Mouse (Mus musculus) lung, embryonic 16.5 days (tissue): ENCODE results near the gene Usp8. TPM values are rescaled to one million over a fixed set of nuclear protein-coding genes. Genes with fewer than 3 reads are reported as not detected.
A peak's percentile ranks its signal among the peaks of the same experiment; 100 is the strongest.

Experiments
- ATAC-seq: fragments of 200-750 bp; cut with Nextera tagmentation; 2 replicates; pipeline ENCODE4 v1.8.0; 2017; ENCODE audit warnings: low read depth, mild to moderate bottlenecking, moderate library complexity
- H3K27ac ChIP-seq: fragments of 300-500 bp; sonication (generic); 2 replicates; pipeline ENCODE4 v1.5.1; 2014; ENCODE audit warnings: mild to moderate bottlenecking, control low read depth, low read length
- H3K27me3 ChIP-seq: fragments of 300-500 bp; sonication (generic); 2 replicates; pipeline ENCODE4 v1.6.1; 2014; ENCODE audit warnings: low read depth, low read length, mixed read lengths; ENCODE audit not compliant: control insufficient read depth, insufficient read depth
- H3K36me3 ChIP-seq: fragments of 300-500 bp; sonication (generic); 2 replicates; pipeline ENCODE4 v1.6.1; 2014; ENCODE audit warnings: low read length; ENCODE audit not compliant: control insufficient read depth, insufficient read depth
- H3K4me1 ChIP-seq: fragments of 300-500 bp; sonication (generic); replicated peaks from 2 replicates; pipeline ENCODE4 v1.6.1; 2014; ENCODE audit warnings: low read length, mixed read lengths; ENCODE audit not compliant: control insufficient read depth, insufficient read depth
- H3K4me2 ChIP-seq: fragments of 300-500 bp; sonication (generic); 2 replicates; pipeline ENCODE4 v1.6.1; 2014; ENCODE audit warnings: low read depth, low read length, control low read depth
- H3K4me3 ChIP-seq: fragments of 300-500 bp; sonication (generic); 2 replicates; pipeline ENCODE4 v1.5.1; 2014; ENCODE audit warnings: mild to moderate bottlenecking, low read length, control low read depth
- H3K9ac ChIP-seq: fragments of 300-500 bp; sonication (generic); 2 replicates; pipeline ENCODE4 v1.6.1; 2014; ENCODE audit warnings: low read length, control low read depth
- H3K9me3 ChIP-seq: fragments of 300-500 bp; sonication (generic); 2 replicates; pipeline ENCODE4 v1.6.1; 2016; ENCODE audit warnings: low read length; ENCODE audit not compliant: control insufficient read depth
- WGBS: fragments of 180-500 bp; shearing (Covaris S2); extraction: QIAGEN DNeasy Blood & Tissue Kit; methylation state at CpG from one replicate; pipeline ENCODE4 v1.1.7; 2014; 5-methylcytosine and 5-hydroxymethylcytosine counted together
- polyA plus RNA-seq: library from polyadenylated mRNA; unstranded; fragments of >200 nt; fragmentation: Nextera tagmentation; extraction: Ambion mirVana; gene quantifications from 2 replicates; pipeline ENCODE4 v1.2.1, GENCODE M21; 2015

Gene Usp8
- polyA plus RNA-seq, 1 experiment from 2014 or later = 43.4 TPM

DNA sequence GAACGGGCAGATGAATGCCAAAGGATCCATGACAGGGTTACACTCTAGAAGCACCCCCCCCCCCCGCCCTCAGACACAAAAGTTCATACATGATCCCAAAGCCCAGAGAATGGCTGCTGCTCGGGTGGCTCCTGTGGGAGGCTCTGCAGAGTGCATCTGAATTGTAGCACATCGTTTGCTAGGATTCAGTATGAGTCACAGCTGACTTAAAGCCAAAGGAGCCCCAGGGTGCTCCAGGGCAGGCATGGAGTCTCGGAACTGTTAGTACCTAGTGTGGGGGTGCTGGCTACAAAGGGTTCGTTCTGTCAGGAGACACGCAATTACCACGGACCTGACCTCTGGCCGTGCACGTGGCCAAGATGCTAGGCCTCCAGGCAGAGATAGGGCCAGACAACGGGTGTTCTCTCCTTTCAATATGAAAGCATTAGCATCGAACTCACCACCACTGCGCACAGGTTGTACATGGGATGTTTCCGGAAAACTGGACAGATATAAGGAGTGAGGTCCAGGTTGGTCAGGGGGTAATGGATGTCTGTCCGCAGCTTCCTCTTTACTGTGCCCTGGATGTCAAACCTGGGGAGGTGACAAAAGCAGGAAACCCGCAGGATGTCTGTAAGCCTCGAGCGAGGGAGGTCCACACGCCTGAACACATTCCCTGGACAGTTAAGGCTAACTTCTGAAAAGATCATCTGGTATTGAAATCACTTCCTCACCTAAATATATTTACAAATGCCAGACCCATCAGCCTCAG is 62.5 kb downstream of the Usp8 start:
- no peak overlapping the region for H3K4me2 ChIP-seq
- no peaks in the 10 kb centered on the region for H3K27me3 ChIP-seq
- no peaks in the 10 kb centered on the region for H3K36me3 ChIP-seq
- H3K9me3 ChIP-seq = no peaks in the 10 kb centered on the region
- H3K4me3 ChIP-seq = no peak overlapping the region
- 63% methylated on average over 19 of the region's 19 CpGs for WGBS
- H3K4me1 ChIP-seq = no peaks in the 10 kb centered on the region
- ATAC-seq = no peak
- no peak overlapping the region for H3K9ac ChIP-seq
- H3K27ac ChIP-seq = no peak overlapping the region

DNA sequence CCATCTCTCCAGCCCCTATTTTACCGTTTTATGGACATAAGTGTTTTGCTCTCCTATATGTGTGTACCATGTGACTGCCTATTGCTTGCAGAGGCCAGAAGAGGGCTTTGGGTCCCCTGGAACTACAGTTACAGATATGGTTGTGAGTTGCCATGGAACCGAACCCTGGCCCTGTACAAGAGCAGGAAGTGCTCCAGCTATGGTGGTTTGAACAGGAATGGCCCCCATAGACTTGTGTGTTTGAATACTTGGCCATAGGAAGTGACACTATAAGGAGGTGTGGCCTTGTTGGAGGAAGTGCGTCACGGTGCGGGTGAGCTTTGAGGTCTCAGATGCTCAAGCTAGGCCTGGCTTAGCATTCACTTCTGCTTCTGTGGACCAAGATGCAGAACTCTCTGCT is 65.1 kb downstream of the Usp8 start:
- no peaks in the 10 kb centered on the region for H3K4me1 ChIP-seq
- no peak overlapping the region for H3K4me2 ChIP-seq
- no peak overlapping the region for H3K27ac ChIP-seq
- H3K9ac ChIP-seq = no peak overlapping the region
- no peak for ATAC-seq
- H3K9me3 ChIP-seq = no peaks in the 10 kb centered on the region
- 77% methylated on average over 5 of the region's 5 CpGs for WGBS
- no peak overlapping the region for H3K4me3 ChIP-seq
- no peaks in the 10 kb centered on the region for H3K27me3 ChIP-seq
- no peaks in the 10 kb centered on the region for H3K36me3 ChIP-seq

DNA sequence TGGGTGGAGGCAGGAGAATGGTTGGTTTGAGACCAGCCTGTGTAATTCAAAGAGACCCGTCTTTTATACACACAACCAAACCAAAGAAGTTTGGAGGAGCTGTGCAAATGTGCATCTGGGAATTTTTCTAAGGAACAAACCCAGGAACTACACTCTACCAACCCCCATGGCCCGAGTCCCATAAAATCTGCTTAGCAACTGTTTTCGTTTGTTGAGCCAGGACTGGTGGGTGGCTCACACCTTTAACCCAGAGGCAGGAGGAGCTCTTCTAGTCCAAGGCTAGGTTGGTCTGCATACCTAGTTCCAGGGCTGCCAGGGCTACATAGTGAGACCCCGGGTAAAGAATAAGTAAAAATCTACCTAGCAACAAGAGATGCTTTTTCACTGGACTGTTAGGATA is 68.8 kb downstream of the Usp8 start:
- 62% methylated on average over 4 of the region's 4 CpGs for WGBS
- Histone ChIP-seq H3K4me2 (no peak overlapping the region), H3K9ac (no peak overlapping the region), H3K4me1 (no peaks in the 10 kb centered on the region), H3K27ac (no peak overlapping the region), H3K27me3 (no peaks in the 10 kb centered on the region), H3K36me3 (no peaks in the 10 kb centered on the region), H3K4me3 (no peak overlapping the region), H3K9me3 (no peaks in the 10 kb centered on the region)
- no peak for ATAC-seq

DNA sequence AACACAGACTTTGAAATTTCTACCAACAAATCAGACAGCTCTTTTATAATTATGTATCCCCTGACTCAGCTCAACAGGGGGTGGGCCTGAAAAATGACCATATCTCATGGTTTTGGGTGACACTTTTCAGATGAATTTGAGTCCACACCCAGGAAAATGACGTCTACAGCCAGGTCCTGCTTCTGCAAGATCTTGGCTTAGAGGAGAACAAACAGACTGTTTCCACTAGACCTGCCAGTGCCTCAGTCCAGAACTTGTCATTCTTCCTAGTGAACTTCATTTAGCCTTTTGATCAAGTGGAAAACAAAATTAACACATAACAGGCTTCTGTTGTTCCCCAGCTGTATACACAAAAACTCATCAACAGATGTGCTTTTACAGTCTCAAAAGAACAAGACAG is 69.3 kb downstream of the Usp8 start:
- H3K36me3 ChIP-seq = no peaks in the 10 kb centered on the region
- H3K27me3 ChIP-seq = no peaks in the 10 kb centered on the region
- H3K9ac ChIP-seq = no peak overlapping the region
- H3K4me2 ChIP-seq = no peak overlapping the region
- no peaks in the 10 kb centered on the region for H3K4me1 ChIP-seq
- no peak overlapping the region for H3K27ac ChIP-seq
- H3K9me3 ChIP-seq = no peaks in the 10 kb centered on the region
- WGBS = 26% methylated on average over 1 of the region's 1 CpGs
- no peak for ATAC-seq
- no peak overlapping the region for H3K4me3 ChIP-seq

DNA sequence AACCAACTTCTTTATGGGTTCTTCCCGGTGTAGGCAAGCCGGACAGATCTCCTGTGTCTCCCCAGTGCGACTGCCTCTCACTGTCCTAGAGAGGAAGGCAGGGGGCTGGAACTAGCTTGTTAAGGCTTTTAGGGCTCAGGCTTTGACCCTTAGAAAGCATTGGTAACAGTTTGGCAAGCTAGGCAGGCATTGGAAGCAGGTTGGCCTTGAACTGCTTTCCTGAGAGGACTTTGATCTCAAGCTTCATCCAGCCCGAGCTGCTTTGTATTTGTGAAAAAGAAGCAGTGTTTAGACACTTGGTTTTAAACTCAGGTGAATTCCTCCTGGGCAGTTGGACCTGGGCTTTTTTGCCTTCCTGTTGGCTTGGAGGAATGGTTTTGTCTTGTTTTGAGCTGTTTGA is 71.7 kb downstream of the Usp8 start:
- H3K27ac ChIP-seq = no peak overlapping the region
- no peak overlapping the region for H3K9ac ChIP-seq
- no peaks in the 10 kb centered on the region for H3K36me3 ChIP-seq
- no peaks in the 10 kb centered on the region for H3K27me3 ChIP-seq
- 74% methylated on average over 4 of the region's 4 CpGs for WGBS
- H3K4me2 ChIP-seq = no peak overlapping the region
- H3K9me3 ChIP-seq = no peaks in the 10 kb centered on the region
- no peak overlapping the region for H3K4me3 ChIP-seq
- no peak for ATAC-seq
- H3K4me1 ChIP-seq = no peaks in the 10 kb centered on the region

DNA sequence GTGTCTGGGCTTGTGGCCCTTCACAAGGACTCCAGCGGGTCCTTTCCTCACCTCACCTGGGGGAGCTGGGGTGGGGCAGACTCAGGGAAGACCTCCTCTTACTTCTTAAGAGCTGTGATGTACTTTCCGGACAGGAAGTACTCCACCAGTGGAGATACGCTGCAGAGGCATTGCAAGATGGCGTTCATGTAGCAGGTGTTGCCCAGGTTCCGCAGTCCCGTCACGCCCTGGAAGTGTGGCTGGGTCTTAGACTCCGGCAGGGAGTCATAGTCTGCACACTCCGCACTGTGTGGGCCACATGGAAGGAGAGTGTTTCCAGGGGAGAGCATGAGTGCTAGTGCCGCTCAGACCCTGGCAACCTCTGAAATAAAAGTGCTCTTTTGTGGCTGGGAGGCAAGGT is 73.2 kb downstream of the Usp8 start:
- Histone ChIP-seq H3K27me3 (no peaks in the 10 kb centered on the region), H3K27ac (no peak overlapping the region), H3K36me3 (no peaks in the 10 kb centered on the region), H3K9ac (no peak overlapping the region), H3K4me1 (no peaks in the 10 kb centered on the region), H3K9me3 (no peaks in the 10 kb centered on the region), H3K4me2 (no peak overlapping the region), H3K4me3 (no peak overlapping the region)
- ATAC-seq = no peak
- whole genome bisulfite sequencing = 81% methylated on average over 10 of the region's 10 CpGs

DNA sequence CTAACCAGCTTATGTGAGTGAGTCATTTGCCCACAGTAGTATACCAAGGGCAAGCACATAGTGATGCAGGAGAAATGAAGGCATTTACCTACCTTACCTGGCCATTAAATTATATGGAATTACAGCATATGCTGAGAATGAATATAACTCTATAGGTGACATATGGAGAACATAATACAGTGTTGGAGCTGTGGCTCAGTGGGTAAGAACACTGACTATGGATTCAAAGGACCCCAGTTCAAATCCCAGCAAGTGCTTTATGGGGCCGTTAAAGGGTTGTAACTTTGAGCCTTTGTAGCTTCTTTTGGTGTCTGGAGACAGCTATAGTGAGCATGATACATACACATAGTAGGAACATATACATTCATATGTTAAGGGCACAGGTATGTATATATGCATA is 74.3 kb downstream of the Usp8 start:
- 91% methylated on average over 1 of the region's 1 CpGs for WGBS
- ATAC-seq = no peak
- Histone ChIP-seq H3K27me3 (no peaks in the 10 kb centered on the region), H3K4me1 (no peaks in the 10 kb centered on the region), H3K9ac (no peak overlapping the region), H3K4me2 (no peak overlapping the region), H3K36me3 (no peaks in the 10 kb centered on the region), H3K9me3 (no peaks in the 10 kb centered on the region), H3K27ac (no peak overlapping the region), H3K4me3 (no peak overlapping the region)

DNA sequence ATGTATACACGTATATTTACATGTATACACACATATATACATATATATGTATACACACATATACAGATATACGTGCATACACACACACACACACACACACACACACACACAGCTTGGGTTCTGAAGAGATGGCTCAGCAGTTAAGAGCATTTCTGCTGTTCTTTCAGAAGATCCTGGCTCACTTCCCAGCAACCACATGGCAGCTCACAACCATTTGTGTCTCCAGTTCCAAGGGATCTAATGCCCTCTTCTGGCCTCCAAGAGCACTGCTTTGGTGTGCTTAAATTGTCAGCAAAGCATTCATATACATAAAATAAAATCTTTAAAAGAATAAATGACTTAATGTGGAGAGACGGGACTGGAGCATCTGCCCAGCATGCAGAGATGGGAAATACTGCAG is 75.3 kb downstream of the Usp8 start:
- H3K36me3 ChIP-seq = no peaks in the 10 kb centered on the region
- H3K4me3 ChIP-seq = no peak overlapping the region
- no peak overlapping the region for H3K4me2 ChIP-seq
- no peak overlapping the region for H3K9ac ChIP-seq
- no peaks in the 10 kb centered on the region for H3K9me3 ChIP-seq
- no peak overlapping the region for H3K27ac ChIP-seq
- peak; percentile 73; the same call in 1 of the 2 replicates for ATAC-seq
- WGBS = 66% methylated on average over 3 of the region's 3 CpGs
- no peaks in the 10 kb centered on the region for H3K27me3 ChIP-seq
- H3K4me1 ChIP-seq = peaks cover under 1% of the 10 kb centered on the region; the same call in 1 of the 2 replicates

DNA sequence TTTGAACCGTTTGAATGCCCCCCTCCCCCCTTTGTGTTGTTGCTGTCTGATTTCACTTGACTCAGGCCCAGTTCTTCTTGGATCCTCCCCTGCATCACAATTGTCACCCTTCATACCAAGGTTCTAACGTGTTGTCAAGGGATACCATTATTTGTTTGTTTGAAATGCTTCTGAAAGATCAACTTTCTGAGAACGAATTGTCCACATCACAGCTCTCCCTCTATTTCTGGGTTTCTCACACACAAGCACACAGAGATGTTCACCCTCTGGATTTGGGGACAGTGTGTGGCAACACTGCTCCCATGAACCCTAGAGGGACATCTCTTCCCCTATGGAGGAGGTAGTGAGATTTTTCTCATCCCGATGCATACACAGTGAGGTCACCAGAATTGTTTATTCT is 76.2 kb downstream of the Usp8 start, which contains the start of gene Usp50:
TSS of gene Usp50 (minus strand) at position 101 of the 400 bp plus-strand sequence.
- H3K4me2 ChIP-seq = no peak within 1 kb of the TSS
- H3K27ac ChIP-seq = no peak within 1 kb of the TSS
- H3K4me1 ChIP-seq = peaks cover 4% of the 10 kb centered on the region; the same call in 1 of the 2 replicates
- H3K27me3 ChIP-seq = no peaks in the 10 kb centered on the region
- H3K9me3 ChIP-seq = no peaks in the 10 kb centered on the region
- no peak for ATAC-seq
- H3K9ac ChIP-seq = no peak within 1 kb of the TSS
- H3K36me3 ChIP-seq = no peaks in the 10 kb centered on the region
- no peak within 1 kb of the TSS for H3K4me3 ChIP-seq
- 62% methylated on average over 4 of the region's 4 CpGs for WGBS
